In the genomic region with DNA sequence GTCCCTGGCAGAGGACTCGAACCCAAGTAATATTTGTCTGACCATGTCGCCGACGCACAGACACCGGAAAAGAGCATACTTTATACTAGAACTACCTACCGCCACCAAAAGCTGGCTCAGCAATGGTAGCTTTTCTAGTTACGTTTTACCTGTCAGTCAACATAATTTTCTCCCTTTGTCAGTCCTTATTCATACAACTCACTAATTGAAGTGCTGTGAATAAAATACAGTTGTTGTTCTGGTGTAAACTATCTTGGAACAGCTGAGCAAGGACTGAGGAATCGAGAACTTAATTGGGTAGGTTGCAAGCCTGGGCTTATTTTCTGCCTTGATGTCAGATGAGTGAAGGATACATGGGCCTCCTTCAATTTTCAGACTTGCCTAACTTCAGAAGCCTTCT, we compare ENCODE assay signal across 8 mouse cellular contexts. TPM values are rescaled to one million over a fixed set of nuclear protein-coding genes. Genes with fewer than 3 reads are reported as not detected.
DNase-seq lines count a peak whose midpoint lies in the region; ATAC-seq and TF ChIP-seq lines count a peak whose summit lies in the region.

No protein-coding gene starts in this region.

- no peaks in the 10 kb centered on the region for H3K36me3 ChIP-seq in lung, embryonic 15.5 days
- no peaks in the 10 kb centered on the region for H3K36me3 ChIP-seq in embryonic facial prominence, embryonic 12.5 days
- no peaks in the 10 kb centered on the region for H3K36me3 ChIP-seq in intestine, postnatal 0 days (ENCODE audit: control insufficient read depth, insufficient read depth)
- H3K36me3 ChIP-seq in neural tube, embryonic 14.5 days (ENCODE audit: control insufficient read depth, insufficient read depth, low read length), result no peaks in the 10 kb centered on the region

- H3K27me3 ChIP-seq in lung, embryonic 15.5 days, result no peaks in the 10 kb centered on the region
- H3K27me3 ChIP-seq in embryonic facial prominence, embryonic 12.5 days, result no peaks in the 10 kb centered on the region
- H3K27me3 ChIP-seq in intestine, postnatal 0 days (replicated peaks; ENCODE audit: control insufficient read depth, insufficient read depth, low read length), result no peaks in the 10 kb centered on the region
- H3K27me3 ChIP-seq in neural tube, embryonic 14.5 days (ENCODE audit: control insufficient read depth, insufficient read depth, low read length), result peaks cover 2% of the 10 kb centered on the region; the same call in 1 of the 2 replicates

- H3K4me2 ChIP-seq in lung, embryonic 15.5 days, result peak overlapping the region; percentile 95
- H3K4me2 ChIP-seq in embryonic facial prominence, embryonic 12.5 days (replicated peaks), result peak overlapping the region; percentile 89
- H3K4me2 ChIP-seq in intestine, postnatal 0 days (replicated peaks; ENCODE audit: low read depth), result peak overlapping the region; percentile 75
- peak overlapping the region; percentile 68 for H3K4me2 ChIP-seq in neural tube, embryonic 14.5 days (ENCODE audit: low read depth, low read length)

- H3K4me1 ChIP-seq in lung, embryonic 15.5 days, result peaks cover 14% of the 10 kb centered on the region
- 0 out of 2 replicates have a peak, but pooled peaks cover 4% of the 10 kb centered on the region for H3K4me1 ChIP-seq in embryonic facial prominence, embryonic 12.5 days
- H3K4me1 ChIP-seq in intestine, postnatal 0 days (replicated peaks; ENCODE audit: control insufficient read depth, insufficient read depth, low read length), result no peaks in the 10 kb centered on the region; the same call in 1 of the 2 replicates
- H3K4me1 ChIP-seq in neural tube, embryonic 14.5 days (ENCODE audit: control insufficient read depth, insufficient read depth, low read length), result peaks cover 6% of the 10 kb centered on the region; the same call in 1 of the 2 replicates

- no peak for DNase-seq in lung, postnatal 25 days (ENCODE audit: low spot score)
- DNase-seq in thymus, postnatal 0 days (ENCODE audit: low spot score), result no peak
- DNase-seq in layer of hippocampus, postnatal 10 days (ENCODE audit: low spot score in 2 of 2), result no peak
- DNase-seq in ovary, adult 18-20 months (ENCODE audit: low spot score), result no peak

- H3K9me3 ChIP-seq in lung, embryonic 15.5 days, result no peaks in the 10 kb centered on the region
- no peaks in the 10 kb centered on the region for H3K9me3 ChIP-seq in embryonic facial prominence, embryonic 12.5 days
- H3K9me3 ChIP-seq in intestine, postnatal 0 days (ENCODE audit: control insufficient read depth), result no peaks in the 10 kb centered on the region
- H3K9me3 ChIP-seq in neural tube, embryonic 14.5 days (ENCODE audit: control insufficient read depth, low read length), result no peaks in the 10 kb centered on the region

- ATAC-seq in lung, embryonic 15.5 days (ENCODE audit: borderline replicate concordance, extremely low read depth, low FRiP score, low TSS enrichment), result no peak
- no peak for ATAC-seq in embryonic facial prominence, embryonic 12.5 days (ENCODE audit: insufficient number of reproducible peaks, insufficient read depth, low FRiP score, low TSS enrichment)
- ATAC-seq in intestine, postnatal 0 days, result no peak
- ATAC-seq in neural tube, embryonic 14.5 days (ENCODE audit: low read depth), result peak; percentile 25; the same call in 1 of the 2 replicates

- H3K4me3 ChIP-seq in lung, embryonic 15.5 days, result peak overlapping the region; percentile 96
- peak overlapping the region; percentile 93 for H3K4me3 ChIP-seq in embryonic facial prominence, embryonic 12.5 days
- H3K4me3 ChIP-seq in intestine, postnatal 0 days (ENCODE audit: low read depth, low read length), result peak overlapping the region; percentile 88
- H3K4me3 ChIP-seq in neural tube, embryonic 14.5 days (ENCODE audit: low read depth, low read length), result peak overlapping the region; percentile 92

- H3K27ac ChIP-seq in lung, embryonic 15.5 days, result peak overlapping the region; percentile 86
- peak overlapping the region; percentile 92 for H3K27ac ChIP-seq in embryonic facial prominence, embryonic 12.5 days
- H3K27ac ChIP-seq in intestine, postnatal 0 days (ENCODE audit: low read depth, low read length), result peak overlapping the region; percentile 90
- peak overlapping the region; percentile 96 for H3K27ac ChIP-seq in neural tube, embryonic 14.5 days (ENCODE audit: low read depth, low read length)

- WGBS in lung, embryonic 15.5 days, result 7% methylated on average over 8 of the region's 8 CpGs
- WGBS in embryonic facial prominence, embryonic 12.5 days, result 4% methylated on average over 8 of the region's 8 CpGs
- 12% methylated on average over 8 of the region's 8 CpGs for WGBS in intestine, postnatal 0 days
- WGBS in neural tube, embryonic 14.5 days, result 5% methylated on average over 8 of the region's 8 CpGs

- peak overlapping the region; percentile 72 for H3K9ac ChIP-seq in lung, embryonic 15.5 days
- peak overlapping the region; percentile 85 for H3K9ac ChIP-seq in embryonic facial prominence, embryonic 12.5 days
- peak overlapping the region; percentile 89 for H3K9ac ChIP-seq in intestine, postnatal 0 days (ENCODE audit: low read depth, low read length)
- peak overlapping the region; percentile 93 for H3K9ac ChIP-seq in neural tube, embryonic 14.5 days (replicated peaks; ENCODE audit: low read depth, low read length)

- no peak for TF ChIP-seq CTCF in intestine, postnatal 0 days (IDR thresholded peaks at IDR 0.05; ENCODE audit: low read depth)

RNA-seq across cellular contexts. Expression of a gene that starts 0.9 kb away (rescaled TPM):
- polyA plus RNA-seq in lung, embryonic 15.5 days (2015; fragmentation: Nextera tagmentation; extraction: Ambion mirVana), result 14.5 and 18.4 TPM in 2 replicates
- 24.3 and 24.6 TPM in 2 replicates for polyA plus RNA-seq in embryonic facial prominence, embryonic 12.5 days (2016; fragmentation: Nextera tagmentation; extraction: Ambion mirVana)
- polyA plus RNA-seq in intestine, postnatal 0 days (2015; fragmentation: Nextera tagmentation; extraction: Ambion mirVana), result 14.1 and 15.1 TPM in 2 replicates
- 33.8 and 38.5 TPM in 2 replicates for polyA plus RNA-seq in neural tube, embryonic 14.5 days (2014; fragmentation: Nextera tagmentation; extraction: Ambion mirVana)
- polyA plus RNA-seq in thymus, postnatal 0 days (2015; fragmentation: Nextera tagmentation; extraction: Ambion mirVana), result 51.7 and 54.3 TPM in 2 replicates
- 10 to 100 TPM; 42.4 to 49.7 TPM for total RNA-seq in layer of hippocampus, postnatal 10 days (2021)

RNA-seq across cellular contexts. Expression of a gene that starts 58.6 kb away (rescaled TPM):
- 797 and 873 TPM in 2 replicates for polyA plus RNA-seq in lung, embryonic 15.5 days (2015; fragmentation: Nextera tagmentation; extraction: Ambion mirVana)
- 464 and 478 TPM in 2 replicates for polyA plus RNA-seq in embryonic facial prominence, embryonic 12.5 days (2016; fragmentation: Nextera tagmentation; extraction: Ambion mirVana)
- 1,587 and 1,596 TPM in 2 replicates for polyA plus RNA-seq in intestine, postnatal 0 days (2015; fragmentation: Nextera tagmentation; extraction: Ambion mirVana)
- 720 and 814 TPM in 2 replicates for polyA plus RNA-seq in neural tube, embryonic 14.5 days (2014; fragmentation: Nextera tagmentation; extraction: Ambion mirVana)
- polyA plus RNA-seq in thymus, postnatal 0 days (2015; fragmentation: Nextera tagmentation; extraction: Ambion mirVana), result 1,456 and 1,514 TPM in 2 replicates
- total RNA-seq in layer of hippocampus, postnatal 10 days (2021), result 100 to 1,000 TPM; 792 to 848 TPM
